Mouse (Mus musculus) urinary bladder, adult 18-20 months (tissue): ENCODE measurements around the gene Srl.

Experiments used
- DNase-seq, 2 experiments: peaks; one replicate each; pipeline ENCODE4 v3.0.0; 2022; ENCODE audit warnings: low spot score in 2 of 2, mixed read lengths in 2 of 2

Srl gene

GRCm38 (mm10) chr16:4474040-4474881 lies 67.4 kb downstream of the Srl start:
- DNase-seq: peak in 1 of 2 experiments; percentile 15

- DNase-seq: no peak
Observed at GRCm38 (mm10) chr16:4473231-4473630, 68.4 kb downstream of the Srl start.

- DNase-seq: peak; percentile 23 to 53
Observed at GRCm38 (mm10) chr16:4472687-4473086, 68.9 kb downstream of the Srl start.

- DNase-seq: peak; percentile 45 to 47
Observed at GRCm38 (mm10) chr16:4469599-4470352, 71.8 kb downstream of the Srl start.

GRCm38 (mm10) chr16:4464529-4465089 lies 77.0 kb downstream of the Srl start:
- no peak for DNase-seq

GRCm38 (mm10) chr16:4457927-4458326 lies 83.7 kb downstream of the Srl start:
- no peak for DNase-seq

- DNase-seq: no peak
Observed at GRCm38 (mm10) chr16:4456391-4456790, 85.2 kb downstream of the Srl start.

GRCm38 (mm10) chr16:4455693-4456092 lies 85.9 kb downstream of the Srl start:
- no peak for DNase-seq

- DNase-seq: no peak
Observed at GRCm38 (mm10) chr16:4454563-4454962, 87.1 kb downstream of the Srl start.

GRCm38 (mm10) chr16:4449418-4449817 lies 92.2 kb downstream of the Srl start:
- no peak for DNase-seq

GRCm38 (mm10) chr16:4448235-4448634 lies 93.4 kb downstream of the Srl start:
- DNase-seq: peak in 1 of 2 experiments; percentile 14

GRCm38 (mm10) chr16:4446395-4446794 lies 95.2 kb downstream of the Srl start:
- DNase-seq: no peak

GRCm38 (mm10) chr16:4444378-4444777 lies 97.2 kb downstream of the Srl start:
- no peak for DNase-seq

- no peak for DNase-seq
Observed at GRCm38 (mm10) chr16:4439302-4440066, 102.1 kb downstream of the Srl start.

- no peak for DNase-seq
Observed at GRCm38 (mm10) chr16:4436738-4437137, 104.9 kb downstream of the Srl start.

GRCm38 (mm10) chr16:4435371-4435770 lies 106.2 kb downstream of the Srl start:
- DNase-seq: no peak

GRCm38 (mm10) chr16:4431841-4432240 lies 109.8 kb downstream of the Srl start:
- no peak for DNase-seq

GRCm38 (mm10) chr16:4431013-4431412 lies 110.6 kb downstream of the Srl start:
- DNase-seq: no peak

- DNase-seq: no peak
Observed at GRCm38 (mm10) chr16:4430232-4430631, 111.4 kb downstream of the Srl start.
